Mouse (Mus musculus) ovary, adult 18-20 months (tissue): ENCODE measurements at regions not wholly inside any gene's neighbourhood (a gene's known extent, or its start where the extent isn't known, plus 50 kb on each side); places are given as distances from the start of the nearest gene placed in this dataset.

Experiments
- DNase-seq: peaks from one replicate; pipeline ENCODE4 v3.0.0; 2022; ENCODE audit warnings: low spot score, mixed read lengths

DNA sequence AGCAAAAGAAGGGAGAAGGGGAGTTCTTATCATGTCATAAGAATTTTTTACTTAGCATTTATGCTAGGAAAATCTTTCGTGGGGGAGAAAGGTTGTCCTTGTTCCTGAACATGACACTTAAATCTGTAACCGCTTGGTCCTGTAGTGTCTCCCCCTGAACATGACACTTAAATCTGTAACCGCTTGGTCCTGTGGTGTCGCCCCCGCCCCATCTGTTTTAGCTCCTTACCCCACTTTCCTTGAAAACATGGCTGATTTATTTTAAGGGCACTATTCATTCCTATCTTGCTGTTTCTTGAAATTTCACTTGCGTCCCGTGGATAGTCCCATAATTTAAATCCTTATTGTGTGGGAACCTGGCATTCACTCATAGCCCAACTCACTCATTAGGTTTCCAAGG is 82.2 kb downstream of the Rap2a start:
- DNase-seq = no peak

DNA sequence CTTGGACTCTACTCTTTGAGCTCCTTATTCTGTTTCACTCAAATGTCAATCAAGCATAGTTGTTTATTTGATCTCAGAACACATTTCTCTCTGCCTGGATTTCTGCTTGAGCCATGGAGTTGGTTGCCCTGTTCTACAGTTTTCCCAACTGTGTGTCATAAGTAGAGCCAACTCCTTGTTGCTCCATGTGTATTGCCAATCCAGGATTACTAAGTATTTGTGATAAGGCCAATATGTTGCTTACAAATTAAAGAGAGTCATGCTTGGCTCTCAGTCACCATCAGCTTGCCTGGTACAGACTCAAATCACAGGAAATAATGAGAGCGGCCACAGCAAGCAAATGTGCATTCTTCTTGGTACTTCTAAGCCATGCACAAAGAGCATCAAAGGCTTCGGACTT is 82.7 kb downstream of the Rap2a start:
- no peak for DNase-seq

DNA sequence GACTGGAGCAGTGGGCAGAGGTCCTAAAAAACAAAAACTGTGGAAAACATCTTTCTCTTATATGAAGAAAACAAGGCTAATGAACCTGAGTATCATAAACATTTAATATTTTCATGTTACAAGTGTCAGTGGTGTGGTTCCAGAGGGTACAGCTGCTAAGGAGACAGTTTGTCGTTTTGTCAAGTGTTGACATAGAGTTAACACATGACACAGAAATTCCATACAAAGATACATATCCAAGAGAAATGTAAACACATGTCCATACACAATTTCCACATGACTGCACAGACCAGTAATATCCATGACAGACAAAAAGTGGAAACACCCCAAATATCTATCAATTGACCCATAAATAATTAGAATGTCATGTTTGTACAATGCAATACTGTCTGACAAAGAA is 88.7 kb downstream of the Rap2a start:
- DNase-seq = no peak

DNA sequence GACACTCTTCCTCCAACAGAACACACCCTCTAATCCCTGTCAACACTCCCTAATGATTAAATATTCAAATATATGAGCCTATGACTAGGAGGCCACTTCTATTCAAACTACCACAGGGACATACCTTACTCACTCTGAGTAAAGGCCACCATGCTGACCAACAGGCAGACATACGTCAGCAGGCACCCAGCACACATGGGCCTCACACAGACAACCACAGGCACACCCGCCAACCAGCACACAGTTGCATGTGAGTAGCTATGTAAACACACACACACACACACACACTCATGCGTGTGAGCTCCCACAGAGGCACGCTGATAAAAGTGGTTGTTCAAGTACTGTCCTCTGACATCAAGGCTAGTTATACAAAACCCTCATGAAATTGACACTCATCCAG is 89.8 kb downstream of the Rap2a start:
- no peak for DNase-seq

DNA sequence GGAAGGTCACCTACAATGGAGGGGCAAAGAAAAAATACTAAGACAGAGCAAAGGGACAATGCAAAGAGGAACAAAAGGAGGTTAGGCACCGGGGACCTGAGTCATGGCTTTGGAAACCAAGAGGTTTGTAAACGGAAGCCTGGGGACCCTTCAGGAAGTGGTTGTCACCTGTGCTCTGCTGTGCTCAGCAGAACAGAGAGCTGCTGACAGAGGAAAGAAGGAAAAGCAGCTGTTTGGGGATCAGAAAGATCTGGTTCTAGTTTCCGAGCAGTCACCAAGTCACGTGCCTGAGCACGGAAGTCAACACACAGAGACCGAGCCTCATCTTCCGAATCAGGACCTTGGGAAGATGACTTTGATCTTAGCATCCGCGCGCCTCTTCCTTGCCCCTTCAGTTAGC is 94.0 kb downstream of the Rap2a start:
- DNase-seq = no peak

DNA sequence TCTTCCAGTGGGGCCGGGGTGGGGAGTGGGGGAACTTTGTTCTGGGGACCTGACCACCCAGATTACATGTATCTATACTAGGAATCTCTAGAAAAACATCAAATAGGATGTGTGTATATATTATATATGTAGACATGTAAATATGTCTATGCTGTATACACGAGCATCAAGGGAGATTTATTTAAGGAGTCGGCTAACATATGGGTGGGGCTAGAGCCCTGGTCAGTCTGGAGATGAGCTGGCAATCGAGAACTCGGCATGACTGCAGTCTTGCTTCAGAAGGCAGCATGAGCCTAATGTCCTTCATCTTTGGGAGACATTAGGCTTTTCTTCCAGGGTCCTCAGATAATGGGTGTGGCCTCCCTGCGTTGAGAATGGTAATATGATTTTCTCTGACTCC is 97.0 kb downstream of the Rap2a start:
- DNase-seq = no peak

DNA sequence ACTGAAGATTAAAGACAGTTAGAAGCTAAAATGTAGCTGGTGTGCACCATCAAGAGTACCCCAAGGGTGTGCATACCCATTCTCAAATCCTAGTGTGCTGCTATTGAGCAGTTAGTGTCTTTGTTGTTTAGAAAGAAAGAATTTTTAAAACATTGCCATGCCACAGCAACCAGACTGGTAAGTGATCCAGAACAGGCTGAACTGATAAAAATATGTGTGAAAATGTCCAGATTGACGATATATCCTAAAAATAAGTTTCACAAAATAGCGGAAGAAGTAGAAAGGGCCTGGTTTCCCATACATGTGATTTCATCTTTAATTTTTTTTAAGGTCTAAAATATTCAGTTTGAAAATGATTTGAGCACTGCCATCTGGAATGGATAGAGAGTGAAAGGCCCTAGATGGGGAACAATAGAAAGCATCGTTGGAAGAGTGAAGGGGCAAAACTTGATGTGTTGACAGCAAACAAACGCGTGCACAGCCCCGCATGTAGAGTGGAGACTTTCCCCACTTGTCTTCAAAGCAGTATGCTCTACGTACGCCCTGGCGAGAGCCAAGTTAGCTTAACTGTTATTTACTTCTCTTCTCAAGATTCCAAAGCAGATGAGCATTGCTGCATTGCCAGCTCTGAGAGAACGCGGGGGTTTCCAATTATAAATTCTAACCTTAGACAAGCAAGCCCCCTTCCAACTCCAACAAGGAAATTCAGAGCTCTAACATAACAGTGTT is 100.3 kb downstream of the Rap2a start:
- DNase-seq = no peak

DNA sequence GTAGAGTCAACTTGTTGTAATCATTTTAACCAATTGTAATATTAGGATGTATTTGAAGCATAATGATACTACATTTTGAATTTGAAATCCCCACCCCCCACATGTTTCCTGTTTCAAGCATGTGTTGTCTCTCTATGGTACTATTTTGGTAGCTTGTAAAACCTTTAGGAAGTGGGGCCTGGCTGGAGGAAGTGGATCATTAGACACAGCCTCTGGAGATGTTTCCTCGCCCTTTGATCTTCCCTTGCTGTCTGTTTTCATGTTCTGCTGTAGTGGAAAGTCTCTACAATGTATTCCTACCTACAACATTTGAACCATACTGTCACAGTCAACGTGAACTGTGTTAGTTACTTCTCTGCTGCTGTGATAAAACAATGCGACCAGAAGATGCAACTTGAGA is 105.6 kb downstream of the Rap2a start:
- no peak for DNase-seq

DNA sequence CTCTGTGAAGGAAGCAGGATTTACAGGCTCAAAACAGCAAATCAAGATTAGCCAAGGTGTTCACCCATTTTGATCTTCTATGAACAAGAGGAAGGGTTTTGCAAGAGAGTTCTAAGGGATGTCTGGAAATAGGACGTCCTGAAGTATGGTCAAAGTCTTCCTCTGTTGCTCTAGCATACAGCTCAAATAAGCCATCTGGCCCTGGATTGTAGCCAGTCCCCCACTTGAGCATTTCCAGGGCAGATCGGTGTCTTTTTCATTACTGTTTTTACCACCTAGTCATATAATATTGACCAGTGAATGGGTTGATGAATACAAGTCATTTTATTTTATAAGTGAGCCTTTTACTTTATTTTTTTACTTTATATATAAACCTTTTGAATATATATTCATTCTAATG is 113.9 kb downstream of the Rap2a start:
- DNase-seq = no peak

DNA sequence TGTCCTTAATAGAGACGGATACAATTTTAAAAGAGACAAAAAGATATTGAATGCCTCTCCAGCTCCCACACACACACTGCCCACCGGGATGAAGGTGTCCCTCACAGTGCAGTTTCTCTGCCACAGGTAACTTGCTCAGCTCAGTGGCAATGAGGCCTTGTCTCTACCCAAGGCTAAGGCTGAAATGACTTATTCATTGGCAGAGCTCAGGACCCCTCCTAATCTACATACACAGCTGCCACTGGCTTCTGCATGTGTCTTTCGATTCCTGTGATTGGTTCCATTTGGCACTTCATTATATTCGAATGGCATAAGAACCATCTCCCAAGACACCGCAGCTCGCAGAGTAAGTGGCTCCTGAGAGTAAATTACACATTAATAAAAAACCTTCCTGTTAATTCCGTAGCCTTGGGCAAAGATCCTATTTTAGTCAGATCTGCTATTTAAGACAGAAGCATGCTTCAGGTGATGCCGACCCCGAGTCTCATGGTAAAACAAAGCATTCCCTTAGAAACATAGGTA is 122.2 kb downstream of the Rap2a start:
- no peak for DNase-seq

DNA sequence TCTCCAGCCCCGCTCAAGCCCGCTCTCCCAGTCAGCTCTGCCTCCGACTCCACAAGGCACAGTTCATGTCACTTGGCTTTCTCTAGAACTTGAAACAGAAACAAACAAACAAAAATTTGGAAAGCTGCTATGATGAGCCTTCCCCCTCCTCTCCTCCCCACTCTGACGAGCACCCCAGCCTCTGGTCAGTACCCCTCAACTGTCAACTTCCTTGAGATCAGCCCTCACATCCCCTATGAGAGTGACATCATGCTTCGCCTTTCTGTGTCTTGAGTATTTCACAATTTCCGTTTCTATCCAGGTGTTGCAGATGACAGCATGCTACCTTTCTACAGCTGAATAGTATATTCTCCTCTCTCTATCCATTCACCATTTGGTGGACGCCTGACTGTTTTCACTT is 123.3 kb downstream of the Rap2a start:
- no peak for DNase-seq

DNA sequence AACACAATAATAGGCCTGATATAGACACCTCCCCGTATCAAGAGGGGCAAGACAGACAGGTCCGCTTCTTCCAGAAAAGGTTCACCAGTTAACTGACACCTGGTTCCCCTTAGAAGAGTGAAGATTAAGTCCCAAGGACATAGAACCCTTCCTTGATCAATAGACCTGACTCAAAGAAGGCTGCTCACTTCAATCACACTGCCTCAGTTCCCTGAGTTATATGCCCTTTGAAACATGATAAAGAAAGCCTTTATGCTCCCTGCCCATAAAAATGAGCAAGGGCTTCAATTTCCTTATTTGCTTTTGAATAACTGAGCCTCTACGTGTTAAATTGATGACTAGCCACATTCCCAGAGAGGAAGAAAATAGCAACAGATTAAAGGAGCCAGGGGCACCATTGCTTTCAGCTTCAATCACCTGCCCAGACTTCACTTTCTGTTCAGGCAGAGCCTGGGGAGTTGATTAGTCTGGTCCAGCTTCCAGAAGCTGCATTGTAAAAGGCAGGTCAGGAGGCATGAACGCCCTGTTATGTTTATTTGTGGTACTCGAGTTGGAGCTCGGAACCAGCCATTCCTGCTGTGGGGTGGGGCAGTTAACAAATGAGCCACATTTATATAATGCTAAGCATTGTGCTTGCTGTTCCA is 125.7 kb downstream of the Rap2a start:
- DNase-seq = no peak

DNA sequence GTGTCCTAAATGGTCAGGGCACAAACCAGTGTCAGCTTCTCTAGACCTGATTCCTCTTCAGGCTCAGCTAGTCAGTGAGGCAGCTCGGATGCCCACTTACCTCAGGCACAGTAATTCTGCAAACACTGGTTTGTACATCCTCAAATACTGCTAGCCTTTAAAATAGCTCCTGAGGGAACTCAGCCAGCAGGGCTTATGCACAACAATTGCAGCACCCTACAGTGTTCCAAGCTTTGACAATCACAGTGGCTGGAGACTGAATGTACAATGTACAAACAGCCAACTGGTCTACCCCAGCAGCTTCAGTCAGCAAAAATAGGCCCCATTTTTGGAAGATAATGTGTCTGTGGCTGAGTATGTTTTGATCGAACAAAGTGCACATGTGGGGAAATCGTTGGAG is 129.6 kb downstream of the Rap2a start:
- DNase-seq = no peak

DNA sequence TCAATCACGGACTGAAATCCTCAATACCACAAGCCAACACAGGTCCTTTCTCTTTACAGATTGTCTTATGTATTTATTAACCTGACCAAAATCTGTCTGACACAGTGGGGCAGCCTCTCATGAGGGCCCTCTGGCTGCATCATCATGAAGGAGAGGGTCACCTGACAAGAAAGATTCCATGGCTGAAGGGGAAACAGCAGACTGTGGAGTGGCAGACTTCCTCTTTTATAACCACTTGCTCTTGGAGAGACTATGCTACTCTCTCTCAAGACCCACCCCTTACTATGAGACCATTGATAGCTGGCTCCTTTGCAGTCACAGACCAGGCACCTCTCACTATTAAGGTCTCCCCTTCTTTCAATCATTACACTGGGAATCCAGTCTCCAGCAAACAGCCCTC is 133.1 kb downstream of the Rap2a start:
- no peak for DNase-seq

DNA sequence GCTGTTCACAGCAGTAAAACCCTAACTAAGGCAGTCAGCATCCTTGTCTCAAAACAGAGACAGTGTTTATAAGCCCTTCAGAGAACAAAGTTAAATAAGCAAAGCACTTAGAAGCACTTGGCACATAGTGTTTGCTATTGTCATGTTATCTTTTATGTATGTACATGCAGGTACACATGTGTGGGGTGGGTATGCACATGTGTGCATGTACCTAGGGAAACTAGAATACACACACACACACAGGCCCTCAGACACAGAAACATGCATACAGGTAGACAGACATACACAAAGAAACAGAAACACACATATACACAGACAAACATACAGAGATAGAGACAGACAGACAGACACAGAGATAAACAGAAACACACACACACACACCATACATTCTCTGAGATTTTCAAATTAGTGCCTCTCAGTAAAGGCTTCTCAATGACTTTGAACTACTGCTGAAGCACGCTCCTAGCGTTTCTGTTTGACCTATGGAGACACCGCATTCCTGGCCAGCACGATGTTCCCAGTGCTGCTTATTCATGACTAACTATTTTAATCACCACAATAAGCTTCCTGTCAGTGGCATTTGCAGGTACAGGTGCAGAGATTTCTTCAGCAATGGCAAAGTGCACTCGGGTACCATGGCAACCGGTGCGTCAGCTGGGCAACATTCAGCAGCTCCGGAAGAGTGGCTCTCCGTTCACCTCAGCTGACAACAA is 148.1 kb downstream of the Rap2a start:
- no peak for DNase-seq

DNA sequence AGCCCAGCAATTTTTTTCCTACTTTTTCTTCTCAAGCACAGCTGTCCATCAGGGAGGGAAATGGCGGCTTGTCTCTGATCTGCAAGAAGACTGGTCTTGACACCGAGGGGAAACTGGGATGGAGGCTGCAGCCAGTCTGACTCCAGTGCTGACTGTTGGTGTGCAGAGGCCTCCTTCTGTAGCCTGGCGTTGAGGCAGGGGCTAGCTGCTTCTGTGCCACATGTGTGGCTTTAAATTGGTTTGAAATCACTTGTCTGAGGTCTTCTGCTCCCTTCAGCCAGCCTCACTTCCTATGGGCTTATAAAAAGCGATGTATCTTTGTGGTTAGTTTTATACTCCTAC is 148.7 kb downstream of the Rap2a start:
- no peak for DNase-seq

DNA sequence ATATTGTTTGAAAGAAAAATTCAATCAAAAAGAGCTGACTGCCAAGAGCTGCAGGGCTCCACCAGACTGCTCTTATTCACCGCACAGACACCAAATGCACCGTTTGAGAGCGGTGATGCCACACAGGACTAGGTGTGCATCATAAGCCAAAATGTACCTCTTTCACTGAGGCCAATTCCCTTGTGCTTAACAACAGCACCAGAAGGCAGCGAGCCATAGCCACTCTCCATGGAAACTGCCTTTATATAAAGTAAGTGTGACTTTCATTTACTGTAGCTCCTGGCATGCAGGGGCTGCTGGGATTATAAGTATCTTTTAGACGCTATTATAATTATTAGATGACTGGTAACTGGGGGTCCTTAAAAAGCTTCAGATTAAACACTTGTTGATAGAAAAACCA is 154.5 kb downstream of the Rap2a start:
- DNase-seq = no peak

DNA sequence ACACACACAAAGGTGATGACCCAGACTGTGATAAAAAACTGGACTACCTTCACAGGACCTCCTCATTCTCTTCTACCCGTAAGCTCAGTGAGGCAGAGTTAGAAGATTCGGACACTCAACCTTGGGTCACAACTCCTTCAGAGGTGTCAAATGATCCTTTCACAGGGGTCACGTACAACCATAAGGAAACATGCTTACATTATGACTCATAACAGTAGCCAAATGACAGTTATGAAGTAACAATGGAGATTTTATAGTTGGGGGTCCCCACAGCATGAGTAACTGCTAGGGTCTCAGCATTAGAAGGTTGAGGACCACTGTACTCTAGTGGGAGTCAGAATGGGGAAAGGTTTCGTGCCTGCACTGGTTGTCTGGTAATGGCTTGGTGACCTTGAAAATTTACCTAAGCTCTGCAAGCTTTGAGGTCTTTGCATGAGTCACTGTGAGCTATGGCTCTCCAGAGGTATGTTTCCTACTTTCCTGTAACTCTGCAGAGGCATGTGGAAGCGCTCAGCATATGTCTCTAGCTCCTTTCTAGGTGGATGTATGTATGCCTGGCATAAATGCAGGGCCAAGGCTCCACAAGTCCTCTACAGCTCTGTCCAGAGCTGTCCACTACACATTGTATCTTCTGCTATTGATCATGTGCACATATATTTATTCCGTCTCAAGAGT is 158.6 kb downstream of the Rap2a start:
- no peak for DNase-seq

DNA sequence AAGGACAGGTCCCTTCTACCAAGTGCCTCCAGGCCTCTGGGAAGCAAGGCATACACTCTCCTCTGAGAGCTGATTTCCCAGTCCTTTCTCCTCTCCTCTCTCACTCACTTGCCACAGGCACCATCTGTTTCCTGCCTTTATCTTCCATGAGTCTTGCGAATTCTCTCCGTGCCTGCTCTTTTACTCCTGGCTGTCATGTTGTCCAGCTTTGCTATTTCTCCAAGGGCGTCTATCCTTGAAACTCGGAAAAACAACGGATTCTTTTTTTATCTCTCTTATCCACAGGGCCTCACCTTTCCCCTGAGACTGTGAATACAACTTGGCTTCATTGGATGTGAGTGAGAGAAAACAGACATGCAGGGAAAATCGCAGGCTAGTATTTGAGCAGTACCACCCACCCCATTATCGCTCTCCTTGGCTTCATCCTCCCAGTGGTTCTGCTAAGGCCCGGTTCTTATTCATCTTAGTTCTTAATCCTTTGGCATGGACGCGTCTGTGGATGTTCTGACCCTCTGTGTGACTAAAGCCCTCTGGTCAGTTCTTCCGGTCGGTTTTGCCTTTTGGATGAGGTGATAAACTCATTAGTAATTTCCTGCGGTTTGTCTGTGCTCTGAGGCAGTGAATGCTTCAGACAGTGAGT is 159.4 kb downstream of the Rap2a start:
- no peak for DNase-seq

DNA sequence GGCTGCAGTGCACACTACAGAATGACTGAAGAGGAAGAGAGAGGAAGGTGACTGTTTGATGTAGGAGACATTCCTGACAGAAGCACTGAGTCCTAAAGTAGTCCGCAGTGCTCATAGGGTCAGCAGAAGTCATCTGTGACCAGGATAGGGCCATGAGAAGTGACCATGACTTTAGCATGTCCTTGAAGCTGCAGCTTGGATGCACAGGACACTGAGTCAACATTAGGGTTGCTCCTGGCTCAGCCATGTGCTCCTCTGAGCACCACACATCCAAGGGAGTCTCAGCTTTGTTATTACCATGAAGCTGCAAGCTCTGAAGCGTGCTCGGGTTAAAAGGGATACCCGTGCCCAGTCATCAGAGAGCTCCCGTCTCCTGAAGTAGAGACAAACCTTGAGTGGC is 164.3 kb downstream of the Rap2a start:
- no peak for DNase-seq

DNA sequence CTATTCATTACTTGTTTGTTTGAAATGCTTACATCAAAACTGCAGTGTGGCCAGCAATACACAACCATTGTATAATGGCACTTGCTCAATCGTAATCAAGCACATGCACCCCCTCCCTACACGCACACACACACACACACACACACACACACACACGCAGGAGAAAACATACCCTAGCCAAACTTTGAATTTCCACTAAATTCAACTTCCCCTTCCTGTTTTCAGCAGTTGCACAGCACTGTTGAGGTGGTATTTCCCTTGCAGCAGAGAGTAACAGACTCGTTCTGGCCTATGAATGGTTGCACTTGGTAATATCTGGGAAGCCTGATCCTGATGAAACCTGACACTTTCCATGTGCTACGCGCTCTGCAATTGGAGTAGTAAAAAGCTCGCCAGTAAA is 173.8 kb downstream of the Rap2a start:
- no peak for DNase-seq

DNA sequence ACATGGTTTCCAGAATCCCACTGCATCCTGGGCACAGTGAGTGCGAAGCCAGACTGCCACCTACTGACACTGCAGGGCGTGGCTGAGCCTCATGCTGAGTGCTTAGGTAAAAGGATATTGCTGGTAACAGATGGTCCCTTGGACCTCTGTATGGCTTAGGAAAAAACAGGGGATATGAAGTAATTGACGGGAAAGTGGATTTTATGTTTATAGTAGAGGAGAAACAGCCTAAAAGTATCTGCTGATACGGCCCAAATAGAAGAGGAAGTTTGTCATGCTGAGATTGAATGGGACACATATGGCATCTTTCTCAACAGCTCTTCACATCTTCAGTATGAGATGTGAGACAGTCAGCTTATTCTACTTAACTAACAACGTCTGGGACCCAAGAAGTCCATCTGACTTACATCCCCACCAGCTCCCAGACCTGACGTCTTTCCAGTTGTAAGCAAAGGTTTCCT is 182.1 kb downstream of the Rap2a start:
- DNase-seq = peak; percentile 6
